Mouse (Mus musculus) G1E (cell line): Measurements from ENCODE around the gene Ccl12. TPM values are rescaled to one million over a fixed set of nuclear protein-coding genes. Genes with fewer than 3 reads are reported as not detected.

Experiments used
- ATAC-seq: 2 replicates; pipeline ENCODE4 v1.8.0; 2016; ENCODE audit warnings: mild to moderate bottlenecking; ENCODE audit not compliant: insufficient number of reproducible peaks, poor library complexity, low FRiP score, severe bottlenecking; ENCODE audit errors: extremely low read depth
- DNase-seq: peaks from one replicate; pipeline ENCODE4 v3.0.0; 2012; ENCODE audit warnings: low spot score
- H3K27me3 ChIP-seq: 2 replicates; pipeline ENCODE4 v1.6.1; 2012; ENCODE audit warnings: mild to moderate bottlenecking, low read length, inconsistent platforms; ENCODE audit not compliant: insufficient read depth
- H3K36me3 ChIP-seq: replicated peaks from 2 replicates; pipeline ENCODE3; 2012; ENCODE audit warnings: mild to moderate bottlenecking, inconsistent platforms
- H3K4me1 ChIP-seq: 2 replicates; pipeline ENCODE4 v1.6.1; 2012; ENCODE audit warnings: low read depth, low read length, inconsistent platforms, mixed read lengths; ENCODE audit not compliant: insufficient read depth
- H3K4me3 ChIP-seq: 2 replicates; pipeline ENCODE4 v1.5.1; 2012; ENCODE audit warnings: low read depth, mild to moderate bottlenecking, inconsistent platforms, low read length, moderate library complexity, mixed read lengths
- H3K9me3 ChIP-seq: replicated peaks from 2 replicates; pipeline ENCODE4 v1.6.1; 2012; ENCODE audit warnings: inconsistent platforms
- CTCF ChIP-seq: IDR thresholded peaks from 2 replicates; pipeline ENCODE4 v1.5.1; 2012; ENCODE audit warnings: low read depth, low read length, inconsistent platforms, mixed read lengths
- GATA1 ChIP-seq: IDR thresholded peaks from 2 replicates; pipeline ENCODE4 v1.6.1; 2012; ENCODE audit warnings: borderline replicate concordance, low read length, inconsistent platforms, mixed read lengths
- GATA2 ChIP-seq: IDR thresholded peaks from 2 replicates; pipeline ENCODE4 v1.6.1; 2012; ENCODE audit warnings: low read depth, low read length, inconsistent platforms, borderline replicate concordance
- POLR2AphosphoS5 ChIP-seq: IDR thresholded peaks from 2 replicates; pipeline ENCODE4 v1.6.1; 2012; ENCODE audit warnings: low read depth, low read length, inconsistent platforms; ENCODE audit not compliant: insufficient replicate concordance
- TAL1 ChIP-seq: conservative IDR thresholded peaks from 2 replicates; pipeline ENCODE4 v1.6.1; 2012; ENCODE audit warnings: low read depth, low read length, inconsistent platforms, mixed read lengths
- polyA plus RNA-seq: library from polyadenylated mRNA; stranded (reverse); fragments of >175 nt; gene quantifications from 2 replicates; pipeline ENCODE4 v1.2.3, GENCODE M21; 2012
- total RNA-seq, 2 experiments: library from RNA; stranded (forward) in 1 of 2; stranded (reverse) in 1 of 2; fragments of 200-1000 nt in 1 of 2; fragments of >200 nt in 1 of 2; fragmentation: Nextera tagmentation in 1 of 2; gene quantifications; 2 replicates each; pipeline ENCODE4 v1.2.3; 2014 to 2017

Gene Ccl12
- total and polyA plus RNA-seq, 3 experiments: not detected

DNA sequence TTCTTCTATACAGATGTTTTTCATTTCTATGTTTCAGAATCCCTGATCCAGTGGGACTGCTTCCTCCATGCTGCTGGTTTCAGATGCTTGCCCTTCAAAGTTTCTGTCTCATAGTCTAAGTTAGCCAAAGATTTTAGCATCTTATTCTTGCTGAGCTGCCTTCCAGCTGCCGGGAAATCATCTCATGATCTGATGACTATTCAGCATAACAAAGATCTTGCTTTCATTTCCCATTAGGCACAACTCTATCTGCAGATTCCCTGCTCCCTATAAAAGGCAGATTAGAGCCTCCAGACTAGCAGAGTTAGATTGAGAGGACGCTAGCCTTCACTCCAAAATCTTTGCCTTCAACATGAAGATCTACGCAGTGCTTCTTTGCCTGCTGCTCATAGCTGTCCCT is 13.2 kb downstream of the Ccl12 start, which contains the start of gene Ccl8:
Ccl8 (plus strand) TSS at position 301 of the 400 bp plus-strand sequence.
- no peaks in the 10 kb centered on the region for H3K4me1 ChIP-seq
- DNase-seq: no peak
- peaks cover 15% of the 10 kb centered on the region for H3K9me3 ChIP-seq
- no peaks in the 10 kb centered on the region for H3K36me3 ChIP-seq
- H3K27me3 ChIP-seq: no peaks in the 10 kb centered on the region
- H3K4me3 ChIP-seq: no peak within 1 kb of the TSS
- no peak for ATAC-seq
- TF ChIP-seq GATA1 (no peak), POLR2AphosphoS5 (no peak), TAL1 (no peak), CTCF (no peak), GATA2 (no peak)

DNA sequence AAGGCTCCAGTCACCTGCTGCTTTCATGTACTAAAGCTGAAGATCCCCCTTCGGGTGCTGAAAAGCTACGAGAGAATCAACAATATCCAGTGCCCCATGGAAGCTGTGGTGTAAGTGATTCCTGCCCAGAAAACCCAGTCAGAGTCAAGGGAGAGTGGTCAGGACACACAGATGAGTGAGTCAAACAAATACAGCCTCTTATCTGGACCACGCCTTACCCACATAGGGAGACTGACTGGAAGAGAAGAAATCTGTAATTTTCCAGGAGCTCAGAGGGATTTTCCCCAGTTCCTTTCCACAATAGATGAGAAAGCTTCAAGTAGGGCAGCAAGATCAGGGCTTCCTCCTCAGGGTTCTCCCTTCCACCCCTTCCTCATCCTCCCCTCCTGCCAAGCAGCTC is 14.4 kb downstream of the Ccl12 start:
- TF ChIP-seq CTCF (no peak), POLR2AphosphoS5 (no peak), GATA2 (no peak), GATA1 (no peak), TAL1 (no peak)
- Histone ChIP-seq H3K4me3 (no peak overlapping the region), H3K9me3 (peaks cover 15% of the 10 kb centered on the region), H3K27me3 (no peaks in the 10 kb centered on the region), H3K36me3 (no peaks in the 10 kb centered on the region), H3K4me1 (no peaks in the 10 kb centered on the region)
- DNase-seq (no peak), ATAC-seq (no peak)

DNA sequence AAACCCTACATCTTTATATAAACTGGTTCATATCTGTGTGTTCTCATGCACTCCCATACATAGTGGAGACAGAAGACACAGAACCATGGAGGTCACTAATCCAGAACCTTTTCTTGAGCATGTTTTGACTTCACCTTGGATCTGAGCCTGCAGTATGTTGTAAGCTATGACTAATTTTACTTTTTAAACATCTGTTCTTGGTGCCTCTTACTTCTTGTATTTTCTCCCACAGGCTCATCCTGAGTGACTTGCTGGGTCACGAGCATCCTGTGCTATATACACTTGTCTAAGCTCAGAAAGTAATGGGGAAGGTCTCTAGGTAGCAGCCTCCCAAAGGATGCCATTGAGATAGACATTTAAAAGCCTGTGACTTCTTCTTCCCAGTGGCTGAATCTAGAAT is 31.3 kb downstream of the Ccl12 start:
- no peak for TF ChIP-seq POLR2AphosphoS5
- TF ChIP-seq TAL1: no peak
- no peak for TF ChIP-seq GATA2
- no peak for TF ChIP-seq GATA1
- TF ChIP-seq CTCF: no peak
- no peak for DNase-seq
- H3K4me3 ChIP-seq: no peak overlapping the region
- no peaks in the 10 kb centered on the region for H3K36me3 ChIP-seq
- no peaks in the 10 kb centered on the region for H3K27me3 ChIP-seq
- H3K9me3 ChIP-seq: peaks cover 3% of the 10 kb centered on the region; the same call in 1 of the 2 replicates
- H3K4me1 ChIP-seq: no peaks in the 10 kb centered on the region
- no peak for ATAC-seq

DNA sequence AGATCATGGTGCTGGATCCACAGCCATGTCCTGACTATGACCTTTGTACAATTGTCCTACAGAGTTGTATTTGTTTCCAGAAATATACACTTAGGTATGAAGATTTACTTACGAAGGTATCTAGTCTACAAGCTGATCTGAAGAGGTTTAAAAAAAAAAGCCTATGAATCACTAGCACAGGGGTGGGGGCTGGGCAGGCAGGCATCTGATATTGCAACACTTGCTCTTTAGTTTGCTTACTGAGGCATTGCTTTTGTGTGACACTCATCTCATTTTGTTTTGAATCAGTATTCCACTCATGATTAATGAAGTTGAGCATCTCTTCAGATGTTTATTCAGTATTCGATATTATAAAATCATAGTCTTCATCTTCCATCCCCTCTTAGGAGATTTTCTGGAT is 34.6 kb downstream of the Ccl12 start:
- no peak for TF ChIP-seq POLR2AphosphoS5
- TF ChIP-seq CTCF: no peak
- TF ChIP-seq TAL1: no peak
- TF ChIP-seq GATA1: no peak
- no peak for TF ChIP-seq GATA2
- ATAC-seq (no peak), DNase-seq (no peak)
- Histone ChIP-seq H3K4me3 (no peak overlapping the region), H3K36me3 (no peaks in the 10 kb centered on the region), H3K9me3 (peaks cover 13% of the 10 kb centered on the region), H3K27me3 (no peaks in the 10 kb centered on the region), H3K4me1 (no peaks in the 10 kb centered on the region)

DNA sequence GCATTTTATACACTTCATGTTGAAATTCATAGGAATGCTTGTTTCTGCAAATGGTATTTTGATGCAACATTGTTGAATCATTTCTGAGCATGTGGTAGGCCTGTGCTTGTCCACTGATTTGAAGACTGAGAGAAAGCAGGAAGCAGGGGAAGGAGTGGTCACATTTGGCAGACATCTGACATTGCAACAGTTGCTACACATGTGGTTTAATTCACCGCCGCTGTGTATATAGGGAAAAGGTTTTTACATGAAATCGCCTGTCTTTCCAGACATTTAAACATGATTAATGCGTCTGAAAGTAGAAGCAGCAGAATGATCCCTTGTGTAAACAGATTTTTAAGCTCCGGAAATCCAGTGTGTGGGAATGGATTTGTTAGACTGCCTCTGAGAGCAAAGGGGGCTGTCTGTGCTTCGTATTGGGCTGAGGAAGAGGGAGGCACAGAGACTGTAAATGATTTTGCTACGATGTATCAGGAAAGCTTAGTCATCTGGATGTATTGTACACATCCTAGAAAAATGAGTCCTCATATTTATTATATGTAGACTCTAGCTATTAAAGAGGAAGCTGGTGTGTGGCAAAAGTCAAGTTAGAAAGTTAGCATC is 37.9 kb downstream of the Ccl12 start:
- H3K4me3 ChIP-seq: no peak overlapping the region
- ATAC-seq: no peak
- no peak for DNase-seq
- H3K36me3 ChIP-seq: no peaks in the 10 kb centered on the region
- peaks cover 13% of the 10 kb centered on the region for H3K9me3 ChIP-seq
- H3K4me1 ChIP-seq: no peaks in the 10 kb centered on the region
- TF ChIP-seq GATA1: no peak
- TF ChIP-seq GATA2: no peak
- TF ChIP-seq CTCF: no peak
- no peak for TF ChIP-seq POLR2AphosphoS5
- TF ChIP-seq TAL1: no peak
- no peaks in the 10 kb centered on the region for H3K27me3 ChIP-seq

Other genes starting within 250 kb of the Ccl12 start
- gene 5530401A14Rik, start 241.2 kb upstream of the Ccl12 start, total RNA-seq (2014; fragmentation: Nextera tagmentation): 0.23 and 0.34 TPM in 2 replicates
- gene 5530401A14Rik, start 241.2 kb upstream of the Ccl12 start, total RNA-seq (2017): 0.05 TPM in 1 of 2 replicates, not detected in the other
- not detected in 2 replicates for gene 5530401A14Rik, start 241.2 kb upstream of the Ccl12 start, polyA plus RNA-seq
- gene Asic2, start 133.4 kb upstream of the Ccl12 start, total RNA-seq (2014; fragmentation: Nextera tagmentation): not detected in 2 replicates
- 0.12 and 0.16 TPM in 2 replicates for gene Asic2, start 133.4 kb upstream of the Ccl12 start, total RNA-seq (2017)
- not detected in 2 replicates for gene Asic2, start 133.4 kb upstream of the Ccl12 start, polyA plus RNA-seq
- not detected in 2 replicates for gene Ccl2, start 66.3 kb upstream of the Ccl12 start, total RNA-seq (2014; fragmentation: Nextera tagmentation)
- gene Ccl2, start 66.3 kb upstream of the Ccl12 start, total RNA-seq (2017): not detected in 2 replicates
- gene Ccl2, start 66.3 kb upstream of the Ccl12 start, polyA plus RNA-seq: not detected in 2 replicates
- not detected in 2 replicates for gene Gm17268, start 63.3 kb upstream of the Ccl12 start, total RNA-seq (2014; fragmentation: Nextera tagmentation)
- not detected in 2 replicates for gene Gm17268, start 63.3 kb upstream of the Ccl12 start, total RNA-seq (2017)
- not detected in 2 replicates for gene Gm17268, start 63.3 kb upstream of the Ccl12 start, polyA plus RNA-seq
- not detected in 2 replicates for gene Ccl7, start 56.1 kb upstream of the Ccl12 start, total RNA-seq (2014; fragmentation: Nextera tagmentation)
- not detected in 2 replicates for gene Ccl7, start 56.1 kb upstream of the Ccl12 start, total RNA-seq (2017)
- gene Ccl7, start 56.1 kb upstream of the Ccl12 start, polyA plus RNA-seq: not detected in 2 replicates
- gene Ccl11, start 44.0 kb upstream of the Ccl12 start, total RNA-seq (2014; fragmentation: Nextera tagmentation): not detected in 2 replicates
- not detected in 2 replicates for gene Ccl11, start 44.0 kb upstream of the Ccl12 start, total RNA-seq (2017)
- not detected in 2 replicates for gene Ccl11, start 44.0 kb upstream of the Ccl12 start, polyA plus RNA-seq
- gene Ccl8, start 13.3 kb downstream of the Ccl12 start, total RNA-seq (2014; fragmentation: Nextera tagmentation): not detected in 2 replicates
- gene Ccl8, start 13.3 kb downstream of the Ccl12 start, total RNA-seq (2017): not detected in 2 replicates
- gene Ccl8, start 13.3 kb downstream of the Ccl12 start, polyA plus RNA-seq: not detected in 2 replicates
- not detected in 2 replicates for gene Ccl1, start 203.8 kb downstream of the Ccl12 start, total RNA-seq (2014; fragmentation: Nextera tagmentation)
- gene Ccl1, start 203.8 kb downstream of the Ccl12 start, total RNA-seq (2017): 0.05 TPM in 1 of 2 replicates, not detected in the other
- not detected in 2 replicates for gene Ccl1, start 203.8 kb downstream of the Ccl12 start, polyA plus RNA-seq